Mouse (Mus musculus): ENCODE results near the gene Madd. TPM values are rescaled to one million over a fixed set of nuclear protein-coding genes. Genes with fewer than 3 reads are reported as not detected.
A peak's percentile ranks its signal among the peaks of the same experiment; 100 is the strongest.

Gene Madd
- polyA plus RNA-seq, 2 experiments from 2014 or later: 55.5 to 64.8 TPM

- no peak for ATAC-seq
Observed at GRCm38 (mm10) chr2:91169587-91170322, 13.9 kb downstream of the Madd start.

GRCm38 (mm10) chr2:91167629-91168028 is 16.0 kb downstream of the Madd start:
- no peak for ATAC-seq

GRCm38 (mm10) chr2:91164991-91165390 is 18.6 kb downstream of the Madd start:
- no peak for ATAC-seq

GRCm38 (mm10) chr2:91163532-91163931 is 20.1 kb downstream of the Madd start:
- no peak for ATAC-seq

- no peak for ATAC-seq
Observed at GRCm38 (mm10) chr2:91162952-91163351, 20.7 kb downstream of the Madd start.

GRCm38 (mm10) chr2:91160591-91160990 is 23.0 kb downstream of the Madd start:
- no peak for ATAC-seq

GRCm38 (mm10) chr2:91157002-91157752 is 26.5 kb downstream of the Madd start:
- ATAC-seq: no peak

- no peak for ATAC-seq
Observed at GRCm38 (mm10) chr2:91154091-91154490, 29.5 kb downstream of the Madd start.

GRCm38 (mm10) chr2:91152885-91153377 is 30.7 kb downstream of the Madd start:
- ATAC-seq: no peak

GRCm38 (mm10) chr2:91151331-91151730 is 32.3 kb downstream of the Madd start:
- ATAC-seq: no peak

- ATAC-seq: no peak
Observed at GRCm38 (mm10) chr2:91148101-91148500, 35.5 kb downstream of the Madd start.

GRCm38 (mm10) chr2:91143401-91143800 is 40.2 kb downstream of the Madd start:
- ATAC-seq: no peak

GRCm38 (mm10) chr2:91142920-91143319 is 40.7 kb downstream of the Madd start:
- ATAC-seq: no peak

GRCm38 (mm10) chr2:91139764-91140163 is 43.9 kb downstream of the Madd start:
- ATAC-seq: no peak

GRCm38 (mm10) chr2:91139311-91139710 is 44.3 kb downstream of the Madd start:
- no peak for ATAC-seq

GRCm38 (mm10) chr2:91137481-91137880 is 46.2 kb downstream of the Madd start:
- ATAC-seq: no peak

GRCm38 (mm10) chr2:91136513-91137412 is 46.9 kb downstream of the Madd start:
- peak; percentile 17 for ATAC-seq

- no peak for ATAC-seq
Observed at GRCm38 (mm10) chr2:91132035-91132434, 51.6 kb downstream of the Madd start.

GRCm38 (mm10) chr2:91131251-91131650 is 52.4 kb downstream of the Madd start:
- no peak for ATAC-seq

- ATAC-seq: no peak
Observed at GRCm38 (mm10) chr2:91130126-91130525, 53.5 kb downstream of the Madd start.

GRCm38 (mm10) chr2:91128761-91129160 is 54.9 kb downstream of the Madd start:
- ATAC-seq: no peak

GRCm38 (mm10) chr2:91125101-91125500 is 58.5 kb downstream of the Madd start:
- ATAC-seq: no peak

- no peak for ATAC-seq
Observed at GRCm38 (mm10) chr2:91123521-91123920, 60.1 kb downstream of the Madd start.
